Mouse (Mus musculus) C2C12 (cell line): Measurements from ENCODE around the gene Mier2.

Source experiments
- CTCF ChIP-seq: IDR thresholded peaks from one replicate; pipeline ENCODE4 v1.5.1; 2011; ENCODE audit not compliant: control insufficient read depth, insufficient read depth, insufficient read length
- USF1 ChIP-seq: IDR thresholded peaks from one replicate; pipeline ENCODE4 v1.6.1; 2011; ENCODE audit warnings: low read depth, mild to moderate bottlenecking, control low read depth, moderate library complexity

DNA sequence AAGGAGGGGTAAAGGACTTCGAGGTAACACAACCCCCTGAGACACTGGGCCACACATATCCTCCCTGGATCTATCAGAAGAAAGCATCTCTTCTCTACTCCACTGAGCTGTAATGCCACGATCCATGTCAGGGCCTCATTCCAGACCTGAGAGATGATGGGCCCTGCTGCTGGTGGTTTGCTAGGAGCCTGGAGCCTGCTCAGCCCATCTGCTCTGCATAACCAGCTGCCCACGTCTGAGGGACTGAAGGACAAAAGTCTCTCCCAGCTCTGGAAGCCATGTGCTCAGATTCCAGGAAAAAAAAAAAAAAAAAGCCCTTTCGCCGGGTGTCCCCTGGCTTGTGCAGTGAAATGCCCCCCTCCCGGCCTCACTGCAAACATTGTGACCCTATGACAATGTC, 20.8 kb upstream of the Mier2 start:
- TF ChIP-seq USF1 (no peak), CTCF (no peak)
